Mouse (Mus musculus) layer of hippocampus, adult 2 months (tissue): ENCODE results near the gene Tgoln1. TPM values are rescaled to one million over a fixed set of nuclear protein-coding genes. Genes with fewer than 3 reads are reported as not detected.

Experiments
- DNase-seq, 2 experiments: peaks; one replicate each; pipeline ENCODE4 v3.0.0; 2022; ENCODE audit warnings: low spot score in 2 of 2
- H3K27ac ChIP-seq: fragments of 200-600 bp; 2 replicates; pipeline ENCODE4 v1.8.1; 2022
- H3K4me3 ChIP-seq: fragments of 200-600 bp; 2 replicates; pipeline ENCODE4 v1.8.1; 2022; ENCODE audit warnings: mild to moderate bottlenecking
- CTCF ChIP-seq: fragments of 200-600 bp; conservative IDR thresholded peaks from 2 replicates; pipeline ENCODE4 v1.8.1; 2022; ENCODE audit warnings: antibody characterized with exemption, mild to moderate bottlenecking, moderate library complexity
- total RNA-seq, 2 experiments: library from RNA; stranded (reverse); gene quantifications; 2 replicates each; pipeline ENCODE4 v1.2.3; 2021

Gene Tgoln1
- total RNA-seq, 2 experiments from 2014 or later: 87.9 to 88.2 TPM

DNA sequence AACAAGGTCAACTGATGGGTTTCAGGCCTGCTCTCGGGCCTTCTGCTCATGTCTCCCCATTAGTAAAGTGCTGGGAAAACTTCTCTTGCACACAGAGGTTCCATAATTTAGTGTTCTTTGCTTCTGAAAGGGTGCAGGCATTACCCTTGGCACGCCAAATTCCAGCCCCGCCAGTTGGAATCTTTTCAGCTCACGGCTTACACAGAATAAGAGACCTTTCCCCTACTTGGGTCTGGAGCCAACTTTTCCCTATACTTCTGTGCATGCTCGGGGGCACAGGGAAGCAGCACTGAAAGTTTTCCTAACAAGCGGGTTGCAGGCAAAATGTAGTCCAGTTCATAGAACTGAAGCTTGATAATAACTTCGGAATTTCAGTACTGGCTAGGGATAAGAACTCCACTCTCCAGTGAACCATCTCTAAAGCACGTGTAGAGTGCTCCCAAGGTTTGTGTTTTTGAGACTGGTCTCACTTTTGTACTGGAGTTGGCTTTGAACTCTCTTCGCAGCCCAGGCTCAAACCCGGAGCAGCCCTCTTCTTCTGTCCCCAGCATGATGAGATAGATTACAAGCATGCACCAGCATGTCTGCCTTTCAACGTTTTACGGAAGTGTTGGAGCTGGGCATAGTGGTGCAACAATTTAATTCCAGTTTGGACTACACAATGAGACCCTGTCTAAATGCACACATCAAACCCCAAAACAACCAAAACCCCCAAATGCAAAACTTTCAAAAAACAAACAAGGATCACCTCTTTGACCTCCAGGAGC, 17.8 kb downstream of the Tgoln1 start:
- DNase-seq: peak in 1 of 2 experiments; percentile 34
- no peak for TF ChIP-seq CTCF
- Histone ChIP-seq H3K27ac (peak overlapping the region; percentile 95), H3K4me3 (peak overlapping the region; percentile 91)

DNA sequence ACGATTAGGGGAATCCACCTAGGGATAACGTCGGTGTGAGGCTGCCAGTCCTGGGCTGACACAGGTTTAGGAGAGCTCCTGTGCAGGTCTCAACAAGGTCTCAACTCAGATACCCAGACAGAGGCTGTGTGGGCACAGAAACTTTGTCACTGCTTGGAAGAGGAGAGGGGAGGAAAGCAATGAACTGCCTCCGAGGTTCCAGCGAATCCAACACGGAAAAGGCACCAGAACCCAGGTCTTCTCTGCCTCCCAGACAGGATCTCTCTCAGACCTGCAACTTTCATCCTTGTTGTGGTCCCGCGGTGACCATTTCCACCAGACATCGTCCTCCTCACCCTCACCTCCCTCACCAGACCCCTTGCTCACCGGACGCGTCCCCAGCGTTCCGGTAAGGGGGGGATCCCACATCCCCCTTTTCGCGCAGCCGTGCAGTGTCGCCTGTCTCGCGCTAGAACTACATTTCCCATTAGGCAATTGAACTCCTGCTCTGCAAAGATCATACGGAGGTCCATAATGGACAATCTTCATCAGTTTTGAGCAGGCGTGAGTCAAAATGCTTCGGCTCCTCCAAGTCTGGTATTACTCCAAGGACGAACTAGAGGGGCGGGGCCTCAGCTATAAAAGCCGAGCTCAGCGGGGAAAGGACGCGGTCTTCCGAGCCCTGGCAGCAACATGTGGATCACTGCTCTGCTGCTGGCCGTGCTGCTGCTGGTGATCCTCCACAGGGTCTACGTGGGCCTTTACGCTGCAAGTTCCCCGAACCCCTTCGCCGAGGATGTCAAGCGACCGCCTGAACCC, 18.6 kb downstream of the Tgoln1 start, which contains the start of the genes Elmod3 and Retsat:
Elmod3 (minus strand) TSS at position 458 of the 798 bp plus-strand sequence.
Retsat (plus strand) TSS at position 520 of the 798 bp plus-strand sequence.
- peak; percentile 88 to 96 for DNase-seq
- H3K27ac ChIP-seq: peak within 1 kb of the TSS; percentile 95

DNA sequence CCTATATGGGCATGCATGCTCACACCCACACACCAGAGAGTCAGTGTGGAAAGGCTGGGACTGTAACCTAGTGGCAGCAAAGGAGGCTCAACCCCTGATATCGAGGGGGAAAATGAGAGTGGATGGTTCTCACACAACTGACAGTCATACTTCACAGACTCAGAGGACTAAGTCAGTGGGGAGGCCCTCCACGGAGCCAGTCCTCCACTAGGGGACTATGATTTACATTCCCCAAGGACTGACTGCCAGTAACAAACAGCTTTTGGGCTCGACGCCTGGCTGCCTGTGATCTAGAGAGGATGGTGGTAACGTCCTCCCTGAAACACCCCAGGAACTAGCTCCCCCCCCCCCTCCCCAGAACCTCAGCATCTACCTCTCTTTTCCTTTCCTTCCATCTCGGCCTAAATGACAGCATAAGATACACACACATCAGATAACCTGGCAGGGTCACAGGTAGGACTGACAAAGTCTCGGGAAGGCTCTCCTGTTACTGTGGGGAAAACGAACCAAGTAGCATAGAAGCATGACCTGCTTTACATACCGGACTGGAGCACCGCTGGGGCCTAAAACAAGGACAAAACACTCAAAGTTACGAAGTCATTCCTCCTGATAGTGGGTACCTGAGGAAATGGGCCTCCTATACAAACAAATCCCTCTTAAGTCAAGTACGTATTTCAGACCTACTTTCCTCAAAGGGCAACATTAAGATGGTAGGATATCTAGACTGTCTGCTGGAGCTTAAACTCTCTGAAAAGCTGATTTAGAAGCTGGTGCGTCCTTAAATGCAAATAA, 19.5 kb downstream of the Tgoln1 start:
- Histone ChIP-seq H3K4me3 (peak overlapping the region; percentile 91), H3K27ac (peak overlapping the region; percentile 95)
- peak; percentile 53 for TF ChIP-seq CTCF
- no peak for DNase-seq

More for the DNA sequence above, 18.6 kb downstream of the Tgoln1 start, which contains the start of the genes Elmod3 and Retsat:
- TF ChIP-seq CTCF: no peak
- H3K4me3 ChIP-seq: peak within 1 kb of the TSS; percentile 91

DNA sequence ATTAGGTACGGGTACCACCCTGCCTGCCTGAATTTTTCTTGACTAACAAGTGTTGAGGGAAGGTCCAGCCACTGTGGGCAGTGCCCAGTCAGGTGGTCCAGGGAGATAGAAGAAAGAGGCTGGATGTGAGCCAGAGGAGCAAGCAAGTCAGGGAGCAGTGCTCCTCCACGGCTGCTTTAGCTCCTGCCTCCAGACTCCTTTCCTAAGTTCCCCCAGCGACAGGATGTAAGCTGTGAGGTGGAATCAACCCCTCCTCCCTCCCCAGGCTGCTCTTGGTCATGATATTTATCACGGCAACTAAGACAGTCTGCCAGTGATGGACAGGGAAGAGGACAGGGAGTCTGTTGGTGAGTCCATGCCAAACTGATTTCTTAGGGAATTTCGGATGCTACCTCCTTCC, 22.9 kb downstream of the Tgoln1 start:
- H3K4me3 ChIP-seq: no peak overlapping the region
- no peak for DNase-seq
- no peak for TF ChIP-seq CTCF
- peak overlapping the region; percentile 76 for H3K27ac ChIP-seq

DNA sequence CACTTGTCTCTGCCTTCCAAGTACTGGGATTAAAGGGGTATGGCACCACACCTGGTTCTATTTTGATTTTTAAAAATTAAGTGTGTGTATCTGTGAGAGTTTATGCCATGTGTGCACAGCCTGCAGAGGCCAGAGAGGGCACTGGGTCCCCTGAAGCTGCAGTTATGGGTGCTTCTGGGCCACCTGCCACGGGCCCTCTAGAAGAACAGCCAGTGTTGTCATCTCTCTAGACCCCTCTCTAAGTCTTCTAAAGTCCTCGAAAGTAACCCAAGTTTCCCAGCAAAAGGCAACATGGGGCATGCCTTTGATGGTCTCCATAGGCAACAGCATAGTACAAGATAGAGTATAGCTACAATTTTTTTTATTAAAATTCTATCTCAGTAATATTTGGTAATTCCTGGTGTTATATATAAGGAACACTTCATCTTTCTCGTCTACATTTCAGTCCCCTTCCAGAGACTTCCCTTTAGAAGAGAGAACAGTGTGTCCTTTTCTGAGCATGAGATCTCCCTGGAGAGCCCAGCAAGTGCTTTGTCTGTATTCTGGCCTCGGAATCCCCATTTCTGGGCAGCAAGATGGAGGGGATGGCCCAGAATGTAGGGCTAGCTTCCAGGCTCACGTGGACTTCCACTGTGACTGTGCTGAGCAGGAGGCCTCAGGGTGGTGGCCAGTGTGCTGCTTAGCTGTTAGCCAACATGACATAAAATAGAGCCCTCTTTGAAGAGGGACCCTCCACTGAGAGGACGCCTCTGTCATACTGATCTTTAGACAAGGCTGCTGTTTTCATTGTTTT, 23.6 kb downstream of the Tgoln1 start:
- TF ChIP-seq CTCF: no peak
- DNase-seq: no peak
- Histone ChIP-seq H3K27ac (peak overlapping the region; percentile 76), H3K4me3 (no peak overlapping the region)

DNA sequence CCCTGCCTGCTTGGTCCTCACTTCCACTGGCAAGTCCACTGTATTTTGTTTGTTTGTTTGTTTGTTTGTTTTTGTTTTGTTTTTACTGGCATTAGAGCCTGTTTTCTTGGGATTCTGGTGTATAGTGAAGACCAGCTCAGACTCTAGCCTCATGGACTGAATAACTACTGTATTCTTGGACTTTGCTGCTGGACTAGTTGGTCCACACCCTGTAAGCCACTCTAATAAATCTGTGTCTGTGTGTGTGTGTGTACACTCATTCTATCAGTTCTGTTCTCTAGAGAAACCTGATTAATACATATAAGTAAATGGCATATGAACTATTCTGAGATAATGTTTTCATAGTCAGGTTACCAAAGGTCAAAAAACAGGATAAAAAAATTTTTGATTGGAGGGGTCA, 26.7 kb downstream of the Tgoln1 start:
- Histone ChIP-seq H3K4me3 (no peak overlapping the region), H3K27ac (no peak overlapping the region)
- no peak for DNase-seq
- TF ChIP-seq CTCF: no peak

DNA sequence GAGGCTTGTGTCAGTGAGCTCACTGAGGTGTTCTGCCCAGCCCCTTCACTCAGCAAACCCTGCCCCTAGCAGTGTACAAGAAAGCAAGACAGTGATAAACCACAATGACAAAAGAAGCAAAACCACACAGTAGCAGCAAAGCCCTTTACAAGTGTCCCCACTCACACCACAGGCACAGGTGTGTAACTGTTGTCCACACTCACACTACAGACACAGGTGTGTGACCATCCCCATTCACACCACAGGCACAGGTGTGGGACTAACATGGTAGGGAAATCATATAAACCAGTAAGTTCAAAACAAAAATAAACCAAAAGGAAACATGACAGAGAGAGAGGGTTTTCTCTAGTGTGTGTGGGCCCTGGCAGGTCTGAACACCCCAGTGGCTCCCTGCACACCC, 28.5 kb downstream of the Tgoln1 start:
- no peak for DNase-seq
- Histone ChIP-seq H3K27ac (no peak overlapping the region), H3K4me3 (no peak overlapping the region)
- TF ChIP-seq CTCF: no peak

DNA sequence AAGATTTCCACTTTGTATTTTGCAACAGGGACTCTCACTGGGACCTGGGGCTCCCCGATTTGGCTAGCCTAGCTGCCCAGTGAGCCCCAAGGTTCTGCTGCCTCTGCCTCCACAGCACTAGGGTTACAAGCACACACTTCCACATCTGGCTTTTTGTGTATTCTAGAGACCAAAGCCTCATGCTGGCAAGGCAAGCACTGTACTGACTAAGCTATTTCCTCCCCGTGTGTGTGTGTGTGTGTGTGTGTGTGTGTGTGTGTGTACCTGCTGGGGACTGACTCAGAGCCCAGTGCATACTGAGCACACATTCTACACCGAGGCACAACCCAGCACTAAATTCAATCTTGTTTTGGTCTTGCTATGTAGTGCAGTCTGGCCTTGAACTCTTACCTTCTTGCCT, 30.1 kb downstream of the Tgoln1 start:
- H3K4me3 ChIP-seq: no peak overlapping the region
- H3K27ac ChIP-seq: no peak overlapping the region
- TF ChIP-seq CTCF: no peak
- no peak for DNase-seq

DNA sequence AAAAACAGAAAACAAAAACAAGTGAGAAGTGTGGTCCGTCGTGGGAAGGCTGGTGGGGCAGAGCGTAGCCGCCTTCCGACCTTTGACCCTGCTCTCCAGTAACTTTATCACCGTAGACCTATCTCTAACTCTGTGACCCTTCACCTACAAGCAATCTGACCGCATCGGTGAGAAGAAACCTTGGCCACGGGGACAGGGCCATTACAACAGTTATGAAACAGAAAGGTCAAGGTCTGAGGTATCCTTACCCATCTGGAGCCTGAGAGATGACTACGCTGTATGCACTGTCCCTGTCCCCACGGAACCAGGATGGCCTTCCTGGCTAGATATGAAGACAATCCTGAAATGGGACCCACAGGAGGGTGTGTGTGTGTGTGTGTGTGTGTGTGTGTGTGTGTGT, 32.6 kb downstream of the Tgoln1 start:
- no peak for TF ChIP-seq CTCF
- Histone ChIP-seq H3K27ac (no peak overlapping the region), H3K4me3 (no peak overlapping the region)
- DNase-seq: no peak

DNA sequence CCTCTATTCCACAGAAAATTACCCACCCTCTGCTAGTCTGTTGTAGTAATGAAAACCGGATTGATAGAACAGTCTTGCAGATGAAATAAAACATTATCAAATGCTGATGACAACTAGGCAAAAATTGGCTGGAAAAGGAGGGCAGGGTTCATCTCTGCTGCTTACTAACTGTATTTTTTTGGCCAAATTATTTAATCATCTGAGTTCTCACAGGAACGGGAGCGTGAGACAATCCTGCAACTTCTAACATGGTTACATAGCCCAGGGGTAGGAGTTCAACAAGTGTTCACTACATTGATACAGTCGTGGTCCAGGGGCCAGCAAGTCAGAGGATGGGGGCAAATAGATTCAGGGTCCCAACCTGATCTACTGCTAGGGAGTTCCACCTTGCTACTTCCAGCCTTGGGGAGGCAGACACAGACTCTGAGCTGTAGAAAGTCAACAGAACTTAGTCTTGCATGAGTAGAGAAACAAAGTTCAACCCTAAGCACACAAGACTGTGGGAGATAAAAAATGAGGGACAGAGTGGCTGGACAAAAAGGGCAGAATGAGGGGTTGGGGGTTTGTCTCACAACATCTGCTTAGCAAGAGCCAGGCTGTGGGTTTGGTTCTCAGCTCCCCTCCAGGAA, 33.5 kb downstream of the Tgoln1 start:
- DNase-seq: no peak
- H3K4me3 ChIP-seq: no peak overlapping the region
- H3K27ac ChIP-seq: no peak overlapping the region
- TF ChIP-seq CTCF: no peak

DNA sequence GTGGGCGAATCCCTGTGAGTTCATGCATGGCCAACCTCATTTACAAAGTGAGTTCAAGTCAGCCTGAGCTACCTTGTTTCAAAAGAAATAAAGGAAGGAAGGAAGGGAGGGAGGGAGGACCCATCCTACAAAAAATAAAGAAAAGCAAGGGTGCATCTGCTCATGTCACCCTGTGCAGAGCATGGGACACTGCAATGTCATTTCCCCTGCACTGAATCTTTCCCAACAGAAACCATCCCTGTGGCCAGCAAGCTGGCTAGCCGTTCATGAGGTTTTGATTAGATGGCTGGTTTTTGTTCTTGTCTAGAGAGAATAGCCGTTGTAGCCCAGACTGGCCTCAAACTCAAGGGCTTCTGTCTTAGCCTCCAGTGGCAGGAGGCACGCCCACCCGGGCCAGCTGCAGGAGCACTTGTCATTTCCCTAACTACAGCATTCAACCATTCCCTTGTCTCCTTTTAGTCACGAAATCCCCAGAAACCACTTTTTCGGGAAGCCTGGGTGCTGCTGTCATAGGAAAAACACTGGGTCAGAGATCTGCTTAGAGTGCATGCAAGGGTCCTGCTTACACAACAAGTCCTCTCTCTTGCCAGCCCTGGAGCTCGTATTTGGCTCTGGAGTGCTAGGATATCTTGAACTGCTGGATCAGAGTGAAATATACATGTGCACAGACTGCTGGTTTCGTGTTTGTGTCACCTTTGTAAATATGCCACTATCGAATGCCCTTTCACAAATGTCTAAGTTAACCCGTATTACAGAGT, 35.0 kb downstream of the Tgoln1 start:
- Histone ChIP-seq H3K27ac (peak overlapping the region; percentile 46; the same call in 1 of the 2 replicates), H3K4me3 (no peak overlapping the region)
- DNase-seq: no peak
- TF ChIP-seq CTCF: no peak
